Mouse (Mus musculus) CH12.LX (cell line): ENCODE data around the gene Lipe. TPM values are rescaled to one million over a fixed set of nuclear protein-coding genes. Genes with fewer than 3 reads are reported as not detected.

Experiments used
- DNase-seq: peaks from one replicate; pipeline ENCODE4 v3.0.0-alpha.2; 2013; ENCODE audit errors: extremely low read depth
- H3K27ac ChIP-seq: 2 replicates; pipeline ENCODE4 v1.5.1; 2012; ENCODE audit warnings: low read depth, mild to moderate bottlenecking, control low read depth, moderate library complexity; ENCODE audit not compliant: insufficient read depth
- H3K27me3 ChIP-seq: replicated peaks from 2 replicates; pipeline ENCODE3; 2012; ENCODE audit warnings: inconsistent platforms
- H3K36me3 ChIP-seq, 2 experiments: replicated peaks in 1 of 2; 2 replicates each; pipeline versions ENCODE3 to v1.6.1; 2012; ENCODE audit warnings: inconsistent platforms in 1 of 2, low read length in 1 of 2, mild to moderate bottlenecking in 1 of 2, mixed read lengths in 1 of 2, moderate library complexity in 1 of 2; ENCODE audit not compliant: control insufficient read depth in 1 of 2, insufficient read depth in 1 of 2
- H3K4me1 ChIP-seq, 2 experiments: 2 replicates each; pipeline ENCODE4 v1.6.1; 2012; ENCODE audit warnings: inconsistent platforms in 1 of 2, moderate library complexity in 1 of 2; ENCODE audit not compliant: insufficient read depth in 2 of 2, control insufficient read depth in 1 of 2
- H3K4me2 ChIP-seq: 2 replicates; pipeline ENCODE4 v1.6.1; 2012; ENCODE audit warnings: low read depth, mild to moderate bottlenecking, control low read depth; ENCODE audit not compliant: poor library complexity, insufficient read depth, severe bottlenecking
- H3K4me3 ChIP-seq, 3 experiments: fragments of 150-350 bp in 1 of 3; sonication (generic) in 1 of 3; replicated peaks in 1 of 3; 2 replicates each; pipeline versions ENCODE3 to v1.5.1; 2011 to 2012; ENCODE audit warnings: low read depth in 2 of 3, low read length in 2 of 3, mild to moderate bottlenecking in 2 of 3, moderate library complexity in 2 of 3, control low read depth in 1 of 3, improper control_type of control experiment in 1 of 3, inconsistent platforms in 1 of 3, mixed read lengths in 1 of 3; ENCODE audit not compliant: poor library complexity in 1 of 3
- H3K79me2 ChIP-seq: replicated peaks from 2 replicates; pipeline ENCODE4 v1.6.1; 2012; ENCODE audit warnings: mild to moderate bottlenecking, moderate library complexity; ENCODE audit not compliant: control insufficient read depth, poor library complexity, insufficient read depth, severe bottlenecking; ENCODE audit errors: extremely low read depth
- H3K9ac ChIP-seq: 2 replicates; pipeline ENCODE4 v1.6.1; 2012; ENCODE audit warnings: low read depth, mild to moderate bottlenecking, control low read depth, moderate library complexity; ENCODE audit not compliant: insufficient read depth
- H3K9me3 ChIP-seq: replicated peaks from 2 replicates; pipeline ENCODE3; 2012; ENCODE audit warnings: low read length, inconsistent platforms, mixed read lengths
- CHD1 ChIP-seq: IDR thresholded peaks from 2 replicates; pipeline ENCODE4 v1.6.1; 2012; ENCODE audit warnings: low read depth, low read length, improper control_type of control experiment, inconsistent platforms
- CHD2 ChIP-seq: IDR thresholded peaks from 2 replicates; pipeline ENCODE4 v1.6.1; 2011; ENCODE audit warnings: low read length, improper control_type of control experiment
- CTCF ChIP-seq, 2 experiments: IDR thresholded peaks in 1 of 2; conservative IDR thresholded peaks in 1 of 2; 2 replicates each; pipeline ENCODE4 v1.5.1; 2011 to 2012; ENCODE audit warnings: low read depth in 2 of 2, low read length in 2 of 2, improper control_type of control experiment in 1 of 2, inconsistent platforms in 1 of 2, mild to moderate bottlenecking in 1 of 2, moderate library complexity in 1 of 2
- ELF1 ChIP-seq: IDR thresholded peaks from 2 replicates; pipeline ENCODE4 v1.6.1; 2014; ENCODE audit warnings: low read depth, mild to moderate bottlenecking, inconsistent platforms, low read length, improper control_type of control experiment
- ETS1 ChIP-seq: conservative IDR thresholded peaks from 2 replicates; pipeline ENCODE4 v1.6.1; 2012; ENCODE audit warnings: low read depth, mild to moderate bottlenecking, inconsistent platforms, low read length, improper control_type of control experiment, moderate library complexity
- GABPA ChIP-seq: IDR thresholded peaks from 2 replicates; pipeline ENCODE4 v1.6.1; 2012; ENCODE audit warnings: low read depth, low read length, improper control_type of control experiment, inconsistent platforms; ENCODE audit not compliant: insufficient replicate concordance
- MAZ ChIP-seq: IDR thresholded peaks from 2 replicates; pipeline ENCODE4 v1.6.1; 2012; ENCODE audit warnings: low read depth, mild to moderate bottlenecking, inconsistent platforms, low read length, improper control_type of control experiment, moderate library complexity
- NELFE ChIP-seq: IDR thresholded peaks from 2 replicates; pipeline ENCODE4 v1.6.1; 2011; ENCODE audit warnings: low read depth, low read length, improper control_type of control experiment
- NRF1 ChIP-seq: IDR thresholded peaks from 2 replicates; pipeline ENCODE4 v1.6.1; 2014; ENCODE audit warnings: low read depth, mild to moderate bottlenecking, inconsistent platforms, low read length, improper control_type of control experiment, moderate library complexity
- POLR2A ChIP-seq: IDR thresholded peaks from 2 replicates; pipeline ENCODE4 v1.6.1; 2011; ENCODE audit warnings: low read depth, mild to moderate bottlenecking, improper control_type of control experiment, low read length
- SMC3 ChIP-seq: IDR thresholded peaks from 2 replicates; pipeline ENCODE4 v1.6.1; 2011; ENCODE audit warnings: low read depth, low read length, improper control_type of control experiment
- TBP ChIP-seq: conservative IDR thresholded peaks from 2 replicates; pipeline ENCODE4 v1.6.1; 2011; ENCODE audit warnings: low read depth, low read length, improper control_type of control experiment
- TCF12 ChIP-seq: IDR thresholded peaks from 2 replicates; pipeline ENCODE4 v1.6.1; 2014; ENCODE audit warnings: low read depth, mild to moderate bottlenecking, inconsistent platforms, low read length, improper control_type of control experiment
- USF2 ChIP-seq: conservative IDR thresholded peaks from 2 replicates; pipeline ENCODE4 v1.6.1; 2011; ENCODE audit warnings: low read depth, low read length, improper control_type of control experiment
- dilution Hi-C: fragments of 300-500 bp; cut with MboI; formaldehyde crosslinking; loops from 2 replicates; pipeline ENCODE4 v1.14.3; 2020; ENCODE audit warnings: low sequenced_read_pairs; ENCODE audit not compliant: extremely low pct_unique_long_range_greater_than_20kb, extremely low pct_ligation_motif_present
- in situ Hi-C: fragments of 300-500 bp; cut with MboI; formaldehyde crosslinking; loops from 3 replicates; pipeline ENCODE4 v1.14.3; 2019; ENCODE audit warnings: low sequenced_read_pairs, low pct_ligation_motif_present, low pct_unique_long_range_greater_than_20kb, mixed read lengths
- polyA plus RNA-seq: library from polyadenylated mRNA; unstranded; fragments of >175 nt; gene quantifications from 2 replicates; pipeline ENCODE4 v1.2.1, GENCODE M21; 2012; ENCODE audit warnings: low read depth; ENCODE audit not compliant: insufficient read length
- total RNA-seq, 2 experiments: library from RNA; depleted of rRNA; stranded (reverse); fragments of 300-350 nt in 1 of 2; fragments of >200 nt in 1 of 2; gene quantifications; 2 replicates each; pipeline ENCODE4 v1.2.3; 2012 to 2014

Gene Lipe
- total and polyA plus RNA-seq, 3 experiments = 2.8 to 5.9 (median 3.4) TPM

- peak overlapping the region in 2 of 3 experiments; percentile 37 to 47 for H3K4me3 ChIP-seq
- no peak overlapping the region for H3K27ac ChIP-seq
- peaks cover 7% of the 10 kb centered on the region for H3K27me3 ChIP-seq
- peak overlapping the region; percentile 77 for H3K4me2 ChIP-seq
- H3K79me2 ChIP-seq = no peaks in the 10 kb centered on the region
- no peaks in the 10 kb centered on the region for H3K9me3 ChIP-seq
- dilution Hi-C loops (no loop called here), in situ Hi-C loops (no loop called here)
- 0 out of 4 replicates have a peak, but pooled peaks cover 2 to 3% of the 10 kb centered on the region in 2 experiments for H3K4me1 ChIP-seq
- H3K9ac ChIP-seq = 0 out of 2 replicates have a peak overlapping the region, but pooled peaks have one; percentile 0
- TF ChIP-seq CTCF (conservative IDR thresholded peaks at IDR 0.05 in 1 of 2, IDR thresholded peaks at IDR 0.05 in 1 of 2; ENCODE audit: low read depth in 2 of 2, low read length in 2 of 2) (peak in 1 of 2 experiments; percentile 23; a peak in 1 of 4 replicates), NRF1 (no peak), TBP (no peak)
- peaks cover 5 to 31% of the 10 kb centered on the region in 2 experiments for H3K36me3 ChIP-seq
- no peak for DNase-seq
These were observed 21.3 kb downstream of the Lipe start for GRCm38 (mm10) chr7:25377100-25377700.

GRCm38 (mm10) chr7:25376556-25376955, 22.0 kb downstream of the Lipe start:
- Histone ChIP-seq H3K9me3 (no peaks in the 10 kb centered on the region), H3K36me3 (peaks cover 5 to 25% of the 10 kb centered on the region in 2 experiments), H3K27me3 (peaks cover 12% of the 10 kb centered on the region), H3K4me2 (peak overlapping the region; percentile 77; the same call in 1 of the 2 replicates)
- TF ChIP-seq CHD1 (no peak), POLR2A (peak; percentile 38; the same call in 1 of the 2 replicates), ETS1 (no peak), CHD2 (peak; percentile 49; the same call in 1 of the 2 replicates), ELF1 (peak; percentile 38; the same call in 1 of the 2 replicates), SMC3 (no peak)
- TF ChIP-seq, all 38 proteins: peak for 3
- in situ Hi-C loops = no loop called here
- DNase-seq = no peak
- Histone ChIP-seq H3K27ac (no peak overlapping the region), H3K4me1 (0 out of 4 replicates have a peak, but pooled peaks cover 2 to 3% of the 10 kb centered on the region in 2 experiments), H3K9ac (0 out of 2 replicates have a peak overlapping the region, but pooled peaks have one; percentile 0), H3K4me3 (peak overlapping the region in 2 of 3 experiments; percentile 37 to 47), H3K79me2 (no peaks in the 10 kb centered on the region)
- dilution Hi-C loops = no loop called here

GRCm38 (mm10) chr7:25372441-25372840, 26.1 kb downstream of the Lipe start:
- Histone ChIP-seq H3K36me3 (no peaks in the 10 kb centered on the region), H3K4me1 (0 out of 4 replicates have a peak, but pooled peaks cover 0 to 2% of the 10 kb centered on the region in 2 experiments), H3K9me3 (no peaks in the 10 kb centered on the region), H3K9ac (no peak overlapping the region), H3K4me2 (no peak overlapping the region), H3K79me2 (no peaks in the 10 kb centered on the region), H3K27me3 (peaks cover 46% of the 10 kb centered on the region), H3K4me3 (no peak overlapping the region), H3K27ac (no peak overlapping the region)
- DNase-seq = no peak
- dilution Hi-C loops (no loop called here), in situ Hi-C loops (no loop called here)
- no peak for TF ChIP-seq ETS1
- no peak for TF ChIP-seq GABPA
- TF ChIP-seq MAZ = no peak
- TF ChIP-seq TCF12 = no peak
- TF ChIP-seq USF2 = no peak
- TF ChIP-seq NELFE = no peak
